Mouse (Mus musculus): ENCODE data around the gene Dgkg. TPM values are rescaled to one million over a fixed set of nuclear protein-coding genes. Genes with fewer than 3 reads are reported as not detected.

Dgkg gene
- polyA plus RNA-seq, 1 experiment from 2014 or later: 3.5 TPM

DNA sequence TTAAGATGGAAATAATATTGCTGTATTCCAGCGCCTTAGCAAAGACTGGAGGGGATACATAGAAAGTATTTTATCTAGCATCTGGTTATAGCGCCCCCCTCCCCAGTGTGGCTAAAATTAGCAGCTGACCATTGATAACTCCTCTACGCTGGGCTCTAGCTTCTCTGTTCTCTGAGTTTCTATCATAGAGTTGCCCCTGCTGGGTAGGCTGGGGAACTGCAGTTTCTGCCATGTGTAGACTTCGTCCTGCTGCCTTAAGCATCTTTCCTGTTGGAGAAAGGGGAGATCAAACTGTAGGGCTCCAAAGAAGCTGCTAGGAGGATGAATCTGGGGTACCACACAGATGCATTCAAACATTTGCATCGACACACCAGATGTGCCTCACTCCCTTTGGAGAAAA is 76.9 kb downstream of the Dgkg start:
- 52% methylated on average over 5 of the region's 5 CpGs for WGBS
- Histone ChIP-seq H3K9ac (ENCODE audit: low read depth, low read length) (no peak overlapping the region), H3K36me3 (ENCODE audit: control insufficient read depth, insufficient read depth) (peaks cover 10% of the 10 kb centered on the region; the same call in 1 of the 2 replicates), H3K4me1 (replicated peaks; ENCODE audit: control insufficient read depth, insufficient read depth, low read length) (no peaks in the 10 kb centered on the region), H3K4me2 (replicated peaks; ENCODE audit: low read depth) (no peak overlapping the region), H3K4me3 (ENCODE audit: low read depth, low read length) (no peak overlapping the region), H3K27ac (ENCODE audit: low read depth, low read length) (no peak overlapping the region), H3K27me3 (replicated peaks; ENCODE audit: control insufficient read depth, insufficient read depth, low read length) (no peaks in the 10 kb centered on the region), H3K9me3 (ENCODE audit: control insufficient read depth) (no peaks in the 10 kb centered on the region)
- TF ChIP-seq CTCF (IDR thresholded peaks at IDR 0.05; ENCODE audit: low read depth): peak; percentile 65
- no peak for ATAC-seq

DNA sequence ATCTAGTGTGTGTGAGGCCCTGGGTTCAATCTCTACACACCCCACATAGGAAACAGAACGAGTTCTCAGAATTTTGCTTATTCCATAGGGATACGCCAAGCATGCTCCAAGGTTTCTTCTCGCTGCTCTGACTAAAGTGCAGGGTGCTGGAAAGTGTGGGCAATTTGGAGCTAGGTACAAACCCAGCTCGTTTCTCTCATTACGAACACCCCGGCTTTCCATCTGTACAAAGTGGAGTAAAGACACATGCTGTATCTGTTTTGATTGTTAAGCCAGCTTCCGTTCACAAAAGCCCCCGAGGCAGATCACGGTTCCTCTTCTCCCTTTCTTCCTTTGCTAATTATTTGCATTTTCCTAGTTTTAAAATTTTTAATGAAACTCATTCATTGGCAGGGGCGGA is 78.1 kb downstream of the Dgkg start:
- H3K27me3 ChIP-seq (replicated peaks; ENCODE audit: control insufficient read depth, insufficient read depth, low read length): no peaks in the 10 kb centered on the region
- no peak overlapping the region for H3K27ac ChIP-seq (ENCODE audit: low read depth, low read length)
- no peaks in the 10 kb centered on the region for H3K4me1 ChIP-seq (replicated peaks; ENCODE audit: control insufficient read depth, insufficient read depth, low read length)
- no peak overlapping the region for H3K4me3 ChIP-seq (ENCODE audit: low read depth, low read length)
- no peak for ATAC-seq
- TF ChIP-seq CTCF (IDR thresholded peaks at IDR 0.05; ENCODE audit: low read depth): no peak
- peaks cover 17% of the 10 kb centered on the region; the same call in 1 of the 2 replicates for H3K36me3 ChIP-seq (ENCODE audit: control insufficient read depth, insufficient read depth)
- H3K4me2 ChIP-seq (replicated peaks; ENCODE audit: low read depth): no peak overlapping the region
- 87% methylated on average over 10 of the region's 10 CpGs for WGBS
- H3K9ac ChIP-seq (ENCODE audit: low read depth, low read length): no peak overlapping the region
- H3K9me3 ChIP-seq (ENCODE audit: control insufficient read depth): no peaks in the 10 kb centered on the region

DNA sequence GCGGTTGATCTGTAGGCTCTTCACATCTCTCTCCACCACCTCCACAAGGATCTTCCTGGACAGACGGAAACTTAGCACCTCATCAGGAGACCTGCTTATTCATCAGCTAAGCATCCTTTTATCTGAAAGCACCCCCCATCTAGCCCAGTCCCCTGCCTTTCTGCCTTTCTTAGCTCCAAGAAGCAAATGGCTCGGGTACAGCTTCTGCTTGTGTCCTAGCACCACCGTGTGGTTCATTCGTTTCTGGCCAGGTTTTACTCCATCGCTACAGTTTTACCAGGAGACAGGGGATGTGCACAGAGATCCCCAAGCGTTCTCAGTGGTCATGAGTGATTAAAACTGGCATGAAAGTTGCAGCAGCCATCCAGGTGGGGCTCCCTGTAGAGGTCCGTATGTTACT is 79.4 kb downstream of the Dgkg start:
- ATAC-seq: no peak
- Histone ChIP-seq H3K27me3 (replicated peaks; ENCODE audit: control insufficient read depth, insufficient read depth, low read length) (no peaks in the 10 kb centered on the region), H3K27ac (ENCODE audit: low read depth, low read length) (no peak overlapping the region), H3K9me3 (ENCODE audit: control insufficient read depth) (no peaks in the 10 kb centered on the region), H3K36me3 (ENCODE audit: control insufficient read depth, insufficient read depth) (peaks cover 19% of the 10 kb centered on the region; the same call in 1 of the 2 replicates), H3K4me2 (replicated peaks; ENCODE audit: low read depth) (no peak overlapping the region), H3K4me3 (ENCODE audit: low read depth, low read length) (no peak overlapping the region), H3K9ac (ENCODE audit: low read depth, low read length) (no peak overlapping the region), H3K4me1 (replicated peaks; ENCODE audit: control insufficient read depth, insufficient read depth, low read length) (no peaks in the 10 kb centered on the region)
- WGBS: 55% methylated on average over 8 of the region's 8 CpGs
- peak; percentile 69 for TF ChIP-seq CTCF (IDR thresholded peaks at IDR 0.05; ENCODE audit: low read depth)

DNA sequence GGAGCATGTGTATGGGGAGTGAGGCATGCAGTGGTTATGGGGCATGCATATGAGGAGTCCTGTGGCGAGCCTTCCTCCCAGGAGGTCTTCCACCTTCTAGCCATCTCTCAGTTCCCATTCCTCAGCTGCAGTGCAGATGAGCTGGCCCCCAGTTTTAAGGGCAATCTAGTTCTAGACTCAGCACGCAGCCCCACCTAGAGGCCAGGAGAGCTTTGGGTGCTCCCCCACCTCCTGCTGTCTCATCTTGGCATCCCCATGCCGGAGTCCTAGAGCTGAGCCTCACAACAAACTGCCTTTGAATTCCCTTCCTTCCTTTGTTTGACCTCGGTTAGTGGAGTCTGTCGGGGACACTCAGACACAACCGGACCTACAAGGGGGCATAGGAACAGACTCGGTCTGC is 82.9 kb downstream of the Dgkg start:
- H3K27ac ChIP-seq (ENCODE audit: low read depth, low read length): no peak overlapping the region
- H3K9ac ChIP-seq (ENCODE audit: low read depth, low read length): no peak overlapping the region
- no peak overlapping the region for H3K4me2 ChIP-seq (replicated peaks; ENCODE audit: low read depth)
- no peaks in the 10 kb centered on the region for H3K27me3 ChIP-seq (replicated peaks; ENCODE audit: control insufficient read depth, insufficient read depth, low read length)
- H3K9me3 ChIP-seq (ENCODE audit: control insufficient read depth): no peaks in the 10 kb centered on the region
- TF ChIP-seq CTCF (IDR thresholded peaks at IDR 0.05; ENCODE audit: low read depth): peak; percentile 35
- no peak for ATAC-seq
- WGBS: 73% methylated on average over 7 of the region's 7 CpGs
- H3K4me3 ChIP-seq (ENCODE audit: low read depth, low read length): no peak overlapping the region
- peaks cover 14% of the 10 kb centered on the region; the same call in 1 of the 2 replicates for H3K36me3 ChIP-seq (ENCODE audit: control insufficient read depth, insufficient read depth)
- no peaks in the 10 kb centered on the region for H3K4me1 ChIP-seq (replicated peaks; ENCODE audit: control insufficient read depth, insufficient read depth, low read length)

DNA sequence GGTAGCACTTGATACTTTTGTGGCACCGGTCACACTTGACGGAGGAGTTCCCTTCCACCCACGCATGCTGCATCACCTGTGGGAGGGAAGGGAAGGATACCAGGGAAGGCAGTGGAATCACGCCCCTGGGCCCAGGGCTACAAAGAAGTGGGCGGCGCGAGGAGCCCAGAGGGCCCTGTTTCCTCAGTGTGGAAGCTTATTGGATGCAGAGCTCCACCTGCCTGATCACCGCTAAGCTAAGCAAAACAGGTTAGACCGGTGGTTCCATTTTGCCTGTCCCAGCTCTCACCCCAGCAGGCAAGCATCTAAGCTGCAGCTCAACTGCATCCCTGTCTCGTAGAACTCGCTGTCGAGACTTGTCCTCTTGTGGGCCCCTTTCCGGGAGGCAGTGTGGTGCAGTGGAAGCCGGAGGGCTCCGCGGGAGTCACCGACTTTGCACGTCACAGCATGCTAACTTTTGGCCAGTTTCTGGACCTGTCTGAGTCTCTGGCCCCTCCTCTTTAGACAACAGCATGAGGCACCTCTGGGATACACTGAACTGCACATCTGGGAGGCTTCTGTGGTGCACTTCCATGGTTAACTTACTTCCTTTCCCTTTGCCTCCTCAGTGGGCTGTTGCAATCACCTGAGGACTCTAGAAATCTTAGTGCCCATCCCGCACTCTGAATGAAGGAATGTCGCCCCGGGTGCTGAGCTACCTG is 84.2 kb downstream of the Dgkg start:
- H3K4me1 ChIP-seq (replicated peaks; ENCODE audit: control insufficient read depth, insufficient read depth, low read length): no peaks in the 10 kb centered on the region
- H3K4me3 ChIP-seq (ENCODE audit: low read depth, low read length): no peak overlapping the region
- 25% methylated on average over 21 of the region's 21 CpGs for WGBS
- H3K4me2 ChIP-seq (replicated peaks; ENCODE audit: low read depth): 0 out of 2 replicates have a peak overlapping the region, but pooled peaks have one; percentile 13
- no peaks in the 10 kb centered on the region for H3K27me3 ChIP-seq (replicated peaks; ENCODE audit: control insufficient read depth, insufficient read depth, low read length)
- peaks cover 14% of the 10 kb centered on the region; the same call in 1 of the 2 replicates for H3K36me3 ChIP-seq (ENCODE audit: control insufficient read depth, insufficient read depth)
- TF ChIP-seq CTCF (IDR thresholded peaks at IDR 0.05; ENCODE audit: low read depth): no peak
- no peaks in the 10 kb centered on the region for H3K9me3 ChIP-seq (ENCODE audit: control insufficient read depth)
- ATAC-seq: peak; percentile 78
- no peak overlapping the region for H3K9ac ChIP-seq (ENCODE audit: low read depth, low read length)
- no peak overlapping the region for H3K27ac ChIP-seq (ENCODE audit: low read depth, low read length)

DNA sequence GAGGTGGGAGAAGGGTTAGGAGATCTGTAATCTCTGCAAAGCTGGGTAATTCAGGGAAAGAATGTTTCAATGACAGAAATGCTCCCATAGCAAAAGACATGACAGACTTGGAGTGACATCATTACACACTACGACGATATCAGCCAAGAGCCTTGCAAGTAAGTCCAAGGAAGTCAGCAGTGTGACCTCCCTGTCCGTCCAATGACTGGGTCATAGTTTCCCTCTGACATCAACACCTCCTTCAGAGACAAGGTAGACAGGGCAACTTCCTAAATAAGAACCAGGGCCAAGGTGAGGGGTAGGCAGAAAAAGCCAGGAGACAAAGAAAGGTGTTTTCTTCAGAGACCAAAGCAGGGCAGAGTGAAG is 92.1 kb downstream of the Dgkg start:
- Histone ChIP-seq H3K9ac (ENCODE audit: low read depth, low read length) (no peak overlapping the region), H3K27ac (ENCODE audit: low read depth, low read length) (no peak overlapping the region), H3K9me3 (ENCODE audit: control insufficient read depth) (no peaks in the 10 kb centered on the region), H3K36me3 (ENCODE audit: control insufficient read depth, insufficient read depth) (no peaks in the 10 kb centered on the region; the same call in 1 of the 2 replicates), H3K4me2 (replicated peaks; ENCODE audit: low read depth) (no peak overlapping the region), H3K27me3 (replicated peaks; ENCODE audit: control insufficient read depth, insufficient read depth, low read length) (no peaks in the 10 kb centered on the region), H3K4me3 (ENCODE audit: low read depth, low read length) (no peak overlapping the region), H3K4me1 (replicated peaks; ENCODE audit: control insufficient read depth, insufficient read depth, low read length) (no peaks in the 10 kb centered on the region)
- TF ChIP-seq CTCF (IDR thresholded peaks at IDR 0.05; ENCODE audit: low read depth): no peak
- no peak for ATAC-seq
- 58% methylated on average over 3 of the region's 3 CpGs for WGBS

Measured in intestine, postnatal 0 days (tissue).